8 mouse cellular contexts compared by ENCODE assay signal in the genomic region with DNA sequence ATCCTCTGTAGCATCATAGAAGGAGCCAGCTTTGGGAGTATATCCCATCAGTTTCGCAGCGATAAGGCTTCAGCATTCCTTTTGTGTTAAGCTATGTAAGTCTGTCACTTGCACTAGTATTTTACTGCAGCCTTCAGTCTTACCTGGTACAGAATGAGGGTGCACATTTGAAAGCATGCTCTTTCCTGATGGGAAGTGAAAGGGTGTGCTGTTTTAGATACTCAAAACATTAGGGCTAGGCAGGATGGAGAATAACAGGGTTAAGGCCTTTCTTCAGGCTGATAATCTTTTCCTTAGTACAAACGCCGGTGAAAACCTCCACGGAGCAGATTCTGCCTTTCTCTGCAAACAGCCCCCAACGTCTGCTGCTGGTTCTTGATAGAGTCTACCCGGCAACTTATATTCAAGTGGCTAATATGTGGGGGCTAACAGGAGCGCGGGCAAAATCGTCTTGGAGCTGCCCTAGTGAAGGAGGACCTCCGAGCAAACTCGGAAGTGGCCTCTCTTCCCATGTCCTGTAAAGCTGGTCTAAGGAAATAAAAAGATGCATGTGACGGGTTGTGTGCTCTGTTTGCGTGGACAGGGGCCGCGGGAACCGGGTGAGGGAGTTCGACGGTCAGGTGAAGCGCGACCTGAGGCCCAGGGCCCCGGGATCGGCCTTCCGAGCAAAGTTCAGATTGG. TPM values are rescaled to one million over a fixed set of nuclear protein-coding genes. Genes with fewer than 3 reads are reported as not detected.
A peak's percentile ranks its signal among the peaks of the same experiment; 100 is the strongest.
DNase-seq lines count a peak whose midpoint lies in the region; ATAC-seq and TF ChIP-seq lines count a peak whose summit lies in the region.

No protein-coding gene starts in this region.

- H3K27ac ChIP-seq in layer of hippocampus, adult 2 months, result peak overlapping the region; percentile 89
- H3K27ac ChIP-seq in brown adipose tissue, adult 24 weeks (replicated peaks; ENCODE audit: low read depth, low read length), result peak overlapping the region; percentile 72
- peak overlapping the region; percentile 87 for H3K27ac ChIP-seq in midbrain, embryonic 10.5 days (replicated peaks)

- TF ChIP-seq CTCF in layer of hippocampus, adult 2 months (conservative IDR thresholded peaks at IDR 0.05), result no peak

- ATAC-seq in hematopoietic stem cell, adult 5-6 weeks (replicated peaks in 1 of 2; ENCODE audit: insufficient read depth in 1 of 2, low FRiP score in 2 of 2, low TSS enrichment in 1 of 2, low read depth in 1 of 2, poor library complexity in 2 of 2, severe bottlenecking in 2 of 2), result peak; percentile 22 to 38; a peak in 3 of 4 replicates

- no peaks in the 10 kb centered on the region for H3K9me3 ChIP-seq in midbrain, embryonic 10.5 days (replicated peaks)

- peak overlapping the region; percentile 99 for H3K4me3 ChIP-seq in layer of hippocampus, adult 2 months
- peak overlapping the region; percentile 93 for H3K4me3 ChIP-seq in brown adipose tissue, adult 24 weeks (ENCODE audit: insufficient read depth, low read depth, low read length)
- peak overlapping the region; percentile 88 for H3K4me3 ChIP-seq in midbrain, embryonic 10.5 days

- no peaks in the 10 kb centered on the region for H3K27me3 ChIP-seq in midbrain, embryonic 10.5 days (ENCODE audit: low read depth, poor library complexity, severe bottlenecking)

- peaks cover 20% of the 10 kb centered on the region for H3K36me3 ChIP-seq in midbrain, embryonic 10.5 days

- DNase-seq in layer of hippocampus, adult 2 months (ENCODE audit: low spot score in 2 of 2), result peak in 1 of 2 experiments; percentile 14
- DNase-seq in layer of hippocampus, adult 9-11 months, result no peak
- DNase-seq in midbrain, embryonic 10.5 days (ENCODE audit: low spot score), result no peak
- DNase-seq in T-cell, adult 2 months (ENCODE audit: low spot score), result no peak
- no peak for DNase-seq in layer of hippocampus, postnatal 10 days (ENCODE audit: low spot score in 2 of 2)
- no peak for DNase-seq in urinary bladder, postnatal 14 days (ENCODE audit: low spot score)

- WGBS in midbrain, embryonic 10.5 days, result 13% methylated on average over 24 of the region's 24 CpGs

- no peaks in the 10 kb centered on the region for H3K4me1 ChIP-seq in brown adipose tissue, adult 24 weeks (ENCODE audit: control insufficient read depth, insufficient read depth, insufficient read length, low read length)
- H3K4me1 ChIP-seq in midbrain, embryonic 10.5 days, result peaks cover 23% of the 10 kb centered on the region

RNA-seq across cellular contexts. Expression of a gene that starts 0.5 kb away (rescaled TPM):
- 10 to 100 TPM; 89.4 to 91.4 TPM for total RNA-seq in layer of hippocampus, adult 2 months (2021)
- 164 and 180 TPM in 2 replicates for polyA plus RNA-seq in brown adipose tissue, adult 24 weeks (2012; ENCODE audit: insufficient read depth, insufficient read length, missing spikeins)
- 145 and 178 TPM in 2 replicates for total RNA-seq in hematopoietic stem cell, adult 5-6 weeks (2017)
- 319 and 337 TPM in 2 replicates for polyA plus RNA-seq in midbrain, embryonic 10.5 days (2016; fragmentation: Nextera tagmentation; extraction: Ambion mirVana)
- total RNA-seq in layer of hippocampus, postnatal 10 days (2021), result 100 to 1,000 TPM in 1 of 2 experiments, 10 to 100 TPM in 1; 85.5 to 104 TPM

RNA-seq across cellular contexts. Expression of a gene that starts 24.6 kb away (rescaled TPM):
- total RNA-seq in layer of hippocampus, adult 2 months (2021), result 10 to 100 TPM; 48.8 to 56.0 TPM
- 1.4 and 2.5 TPM in 2 replicates for polyA plus RNA-seq in brown adipose tissue, adult 24 weeks (2012; ENCODE audit: insufficient read depth, insufficient read length, missing spikeins)
- 2.0 and 4.0 TPM in 2 replicates for total RNA-seq in hematopoietic stem cell, adult 5-6 weeks (2017)
- 4.3 and 8.1 TPM in 2 replicates for polyA plus RNA-seq in midbrain, embryonic 10.5 days (2016; fragmentation: Nextera tagmentation; extraction: Ambion mirVana)
- total RNA-seq in layer of hippocampus, postnatal 10 days (2021), result 100 to 1,000 TPM; 115 to 124 TPM

RNA-seq across cellular contexts. Expression of a gene that starts 26.3 kb away (rescaled TPM):
- total RNA-seq in layer of hippocampus, adult 2 months (2021), result 10 to 100 TPM; 12.7 to 14.3 TPM
- 6.3 and 7.7 TPM in 2 replicates for polyA plus RNA-seq in brown adipose tissue, adult 24 weeks (2012; ENCODE audit: insufficient read depth, insufficient read length, missing spikeins)
- total RNA-seq in hematopoietic stem cell, adult 5-6 weeks (2017), result 10.7 and 16.7 TPM in 2 replicates
- 25.1 and 28.5 TPM in 2 replicates for polyA plus RNA-seq in midbrain, embryonic 10.5 days (2016; fragmentation: Nextera tagmentation; extraction: Ambion mirVana)
- 10 to 100 TPM; 11.4 to 12.1 TPM for total RNA-seq in layer of hippocampus, postnatal 10 days (2021)

RNA-seq across cellular contexts. Expression of a gene that starts 47.8 kb away (rescaled TPM):
- 10 to 100 TPM; 22.2 to 27.6 TPM for total RNA-seq in layer of hippocampus, adult 2 months (2021)
- polyA plus RNA-seq in brown adipose tissue, adult 24 weeks (2012; ENCODE audit: insufficient read depth, insufficient read length, missing spikeins), result 14.4 and 23.9 TPM in 2 replicates
- 0.79 and 3.5 TPM in 2 replicates for total RNA-seq in hematopoietic stem cell, adult 5-6 weeks (2017)
- polyA plus RNA-seq in midbrain, embryonic 10.5 days (2016; fragmentation: Nextera tagmentation; extraction: Ambion mirVana), result 2.6 and 3.3 TPM in 2 replicates
- 10 to 100 TPM; 19.5 to 25.1 TPM for total RNA-seq in layer of hippocampus, postnatal 10 days (2021)

RNA-seq across cellular contexts. Expression of a gene that starts 48.0 kb away (rescaled TPM):
- total RNA-seq in layer of hippocampus, adult 2 months (2021), result 10 to 100 TPM; 11.7 to 14.1 TPM
- polyA plus RNA-seq in brown adipose tissue, adult 24 weeks (2012; ENCODE audit: insufficient read depth, insufficient read length, missing spikeins), result 2.9 and 3.2 TPM in 2 replicates
- total RNA-seq in hematopoietic stem cell, adult 5-6 weeks (2017), result 1.5 and 3.5 TPM in 2 replicates
- 2.8 and 3.4 TPM in 2 replicates for polyA plus RNA-seq in midbrain, embryonic 10.5 days (2016; fragmentation: Nextera tagmentation; extraction: Ambion mirVana)
- total RNA-seq in layer of hippocampus, postnatal 10 days (2021), result 10 to 100 TPM; 12.8 to 13.7 TPM

Comparison
In these comparisons a context has a peak if more than half of its experiments do, and no peak if none do; other contexts are left out.
1. RNA of a gene that starts 24.6 kb away (total RNA-seq): 115 to 124 TPM in layer of hippocampus, postnatal 10 days and 48.8 to 56.0 TPM in layer of hippocampus, adult 2 months; 2.0 to 4.0 TPM in hematopoietic stem cell, adult 5-6 weeks; every median in the first group is over 10 times any median in the second.
2. Peak in every context shown above with its lines, with median percentiles within 50 percentile points of each other: H3K27ac ChIP-seq and H3K4me3 ChIP-seq.